Mouse (Mus musculus): Measurements from ENCODE around the gene Metap1. TPM values are rescaled to one million over a fixed set of nuclear protein-coding genes. Genes with fewer than 3 reads are reported as not detected.
"Not testable (repeated sequence)": the region's sequence is repeated elsewhere in the genome, so short reads cannot be mapped to it uniquely, and the experiment has no call there.

Gene Metap1
- polyA plus RNA-seq, 1 experiment from 2014 or later = 40.9 TPM

- Histone ChIP-seq H3K27ac (ENCODE audit: poor library complexity, severe bottlenecking) (no peak overlapping the region), H3K27me3 (replicated peaks) (no peaks in the 10 kb centered on the region), H3K9ac (no peak overlapping the region), H3K9me3 (replicated peaks) (no peaks in the 10 kb centered on the region), H3K4me3 (no peak overlapping the region), H3K4me2 (no peak overlapping the region), H3K4me1 (replicated peaks) (no peaks in the 10 kb centered on the region), H3K36me3 (peaks cover 60% of the 10 kb centered on the region)
- no peak for ATAC-seq (ENCODE audit: insufficient number of reproducible peaks, low FRiP score)
- WGBS = 82% methylated on average over 3 of the region's 3 CpGs
These were observed 18.2 kb downstream of the Metap1 start for GRCm38 (mm10) chr3:138471066-138471465.

- WGBS = 90% methylated on average over 1 of the region's 1 CpGs
These were observed 22.7 kb downstream of the Metap1 start for GRCm38 (mm10) chr3:138466656-138467055.

GRCm38 (mm10) chr3:138464573-138465147, 24.7 kb downstream of the Metap1 start:
- no peaks in the 10 kb centered on the region for H3K27me3 ChIP-seq (replicated peaks)
- H3K4me3 ChIP-seq = no peak overlapping the region
- 74% methylated on average over 16 of the region's 16 CpGs for WGBS
- no peak overlapping the region for H3K9ac ChIP-seq
- H3K4me1 ChIP-seq (replicated peaks) = no peaks in the 10 kb centered on the region
- H3K36me3 ChIP-seq = peaks cover 83% of the 10 kb centered on the region
- no peak overlapping the region for H3K4me2 ChIP-seq
- no peak for ATAC-seq (ENCODE audit: insufficient number of reproducible peaks, low FRiP score)
- no peaks in the 10 kb centered on the region for H3K9me3 ChIP-seq (replicated peaks)
- H3K27ac ChIP-seq (ENCODE audit: poor library complexity, severe bottlenecking) = no peak overlapping the region

More at GRCm38 (mm10) chr3:138466656-138467055, 22.7 kb downstream of the Metap1 start:
- ATAC-seq (ENCODE audit: insufficient number of reproducible peaks, low FRiP score); H3K9ac ChIP-seq; H3K27ac ChIP-seq (ENCODE audit: poor library complexity, severe bottlenecking); H3K4me3 ChIP-seq; H3K4me1 ChIP-seq (replicated peaks); H3K4me2 ChIP-seq; H3K9me3 ChIP-seq (replicated peaks); H3K27me3 ChIP-seq (replicated peaks): not testable (repeated sequence)
- H3K36me3 ChIP-seq = peaks cover 78% of the 10 kb centered on the region

- H3K9me3 ChIP-seq (replicated peaks) = no peaks in the 10 kb centered on the region
- H3K27ac ChIP-seq (ENCODE audit: poor library complexity, severe bottlenecking) = no peak overlapping the region
- no peak overlapping the region for H3K4me3 ChIP-seq
- H3K4me2 ChIP-seq = no peak overlapping the region
- no peaks in the 10 kb centered on the region for H3K4me1 ChIP-seq (replicated peaks)
- 85% methylated on average over 6 of the region's 6 CpGs for WGBS
- peaks cover 82% of the 10 kb centered on the region for H3K36me3 ChIP-seq
- H3K27me3 ChIP-seq (replicated peaks) = no peaks in the 10 kb centered on the region
- H3K9ac ChIP-seq = no peak overlapping the region
- no peak for ATAC-seq (ENCODE audit: insufficient number of reproducible peaks, low FRiP score)
These were observed 25.5 kb downstream of the Metap1 start for GRCm38 (mm10) chr3:138463807-138464206.

- H3K36me3 ChIP-seq = peaks cover 83% of the 10 kb centered on the region
- H3K9ac ChIP-seq = no peak overlapping the region
- H3K4me2 ChIP-seq = no peak overlapping the region
- H3K27me3 ChIP-seq (replicated peaks) = no peaks in the 10 kb centered on the region
- ATAC-seq (ENCODE audit: insufficient number of reproducible peaks, low FRiP score) = no peak
- no peak overlapping the region for H3K27ac ChIP-seq (ENCODE audit: poor library complexity, severe bottlenecking)
- no peaks in the 10 kb centered on the region for H3K9me3 ChIP-seq (replicated peaks)
- H3K4me1 ChIP-seq (replicated peaks) = no peaks in the 10 kb centered on the region
- H3K4me3 ChIP-seq = no peak overlapping the region
- WGBS = 84% methylated on average over 2 of the region's 2 CpGs
These were observed 26.2 kb downstream of the Metap1 start for GRCm38 (mm10) chr3:138463137-138463536.

- Histone ChIP-seq H3K9ac (no peak overlapping the region), H3K4me3 (no peak overlapping the region), H3K4me1 (replicated peaks) (no peaks in the 10 kb centered on the region), H3K9me3 (replicated peaks) (no peaks in the 10 kb centered on the region), H3K27ac (ENCODE audit: poor library complexity, severe bottlenecking) (no peak overlapping the region), H3K36me3 (peaks cover 86% of the 10 kb centered on the region), H3K4me2 (no peak overlapping the region), H3K27me3 (replicated peaks) (no peaks in the 10 kb centered on the region)
- WGBS = 87% methylated on average over 3 of the region's 3 CpGs
- no peak for ATAC-seq (ENCODE audit: insufficient number of reproducible peaks, low FRiP score)
These were observed 27.5 kb downstream of the Metap1 start for GRCm38 (mm10) chr3:138461832-138462231.

GRCm38 (mm10) chr3:138460260-138460659, 29.1 kb downstream of the Metap1 start:
- no peak overlapping the region for H3K4me3 ChIP-seq
- H3K4me1 ChIP-seq (replicated peaks) = no peaks in the 10 kb centered on the region
- H3K9ac ChIP-seq = no peak overlapping the region
- no peak overlapping the region for H3K4me2 ChIP-seq
- peaks cover 87% of the 10 kb centered on the region for H3K36me3 ChIP-seq
- 86% methylated on average over 13 of the region's 13 CpGs for WGBS
- H3K27me3 ChIP-seq (replicated peaks) = no peaks in the 10 kb centered on the region
- H3K9me3 ChIP-seq (replicated peaks) = no peaks in the 10 kb centered on the region
- no peak for ATAC-seq (ENCODE audit: insufficient number of reproducible peaks, low FRiP score)
- H3K27ac ChIP-seq (ENCODE audit: poor library complexity, severe bottlenecking) = no peak overlapping the region

- no peak overlapping the region for H3K9ac ChIP-seq
- peaks cover 92% of the 10 kb centered on the region for H3K36me3 ChIP-seq
- no peak overlapping the region for H3K27ac ChIP-seq (ENCODE audit: poor library complexity, severe bottlenecking)
- no peak for ATAC-seq (ENCODE audit: insufficient number of reproducible peaks, low FRiP score)
- no peaks in the 10 kb centered on the region for H3K4me1 ChIP-seq (replicated peaks)
- H3K27me3 ChIP-seq (replicated peaks) = no peaks in the 10 kb centered on the region
- no peaks in the 10 kb centered on the region for H3K9me3 ChIP-seq (replicated peaks)
- H3K4me3 ChIP-seq = no peak overlapping the region
- H3K4me2 ChIP-seq = no peak overlapping the region
- 93% methylated on average over 3 of the region's 3 CpGs for WGBS
These were observed 30.9 kb downstream of the Metap1 start for GRCm38 (mm10) chr3:138458441-138458840.

- no peak overlapping the region for H3K4me3 ChIP-seq
- H3K27ac ChIP-seq (ENCODE audit: poor library complexity, severe bottlenecking) = no peak overlapping the region
- no peaks in the 10 kb centered on the region for H3K4me1 ChIP-seq (replicated peaks)
- no peaks in the 10 kb centered on the region for H3K9me3 ChIP-seq (replicated peaks)
- WGBS = 91% methylated on average over 13 of the region's 13 CpGs
- H3K9ac ChIP-seq = no peak overlapping the region
- H3K36me3 ChIP-seq = peaks cover 92% of the 10 kb centered on the region
- no peak for ATAC-seq (ENCODE audit: insufficient number of reproducible peaks, low FRiP score)
- no peaks in the 10 kb centered on the region for H3K27me3 ChIP-seq (replicated peaks)
- H3K4me2 ChIP-seq = no peak overlapping the region
These were observed 34.4 kb downstream of the Metap1 start for GRCm38 (mm10) chr3:138454711-138455435.

GRCm38 (mm10) chr3:138454234-138454633, 35.1 kb downstream of the Metap1 start:
- peaks cover 92% of the 10 kb centered on the region for H3K36me3 ChIP-seq
- ATAC-seq (ENCODE audit: insufficient number of reproducible peaks, low FRiP score) = no peak
- no peak overlapping the region for H3K4me3 ChIP-seq
- 89% methylated on average over 1 of the region's 1 CpGs for WGBS
- H3K27ac ChIP-seq (ENCODE audit: poor library complexity, severe bottlenecking) = no peak overlapping the region
- H3K4me1 ChIP-seq (replicated peaks) = no peaks in the 10 kb centered on the region
- H3K27me3 ChIP-seq (replicated peaks) = no peaks in the 10 kb centered on the region
- H3K9me3 ChIP-seq (replicated peaks) = no peaks in the 10 kb centered on the region
- H3K4me2 ChIP-seq = no peak overlapping the region
- no peak overlapping the region for H3K9ac ChIP-seq

GRCm38 (mm10) chr3:138452169-138452568, 37.1 kb downstream of the Metap1 start:
- no peak for ATAC-seq (ENCODE audit: insufficient number of reproducible peaks, low FRiP score)
- Histone ChIP-seq H3K9me3 (replicated peaks) (no peaks in the 10 kb centered on the region), H3K4me1 (replicated peaks) (peaks cover 8% of the 10 kb centered on the region), H3K27me3 (replicated peaks) (no peaks in the 10 kb centered on the region), H3K9ac (no peak overlapping the region), H3K27ac (ENCODE audit: poor library complexity, severe bottlenecking) (no peak overlapping the region), H3K36me3 (peaks cover 93% of the 10 kb centered on the region), H3K4me2 (no peak overlapping the region), H3K4me3 (no peak overlapping the region)
- WGBS = 86% methylated on average over 10 of the region's 10 CpGs
